ENCODE assay signal across 13 mouse cellular contexts in genomic region chr15:59802276-59802675, GRCm38 (mm10).
"Had no signal": no experiment of that assay in that cellular context is flagged by ENCODE, and none has a peak within 500 bp of the region (broad histone marks: within the 10 kb centered on the region; RNA-seq: fewer than 3 reads in every experiment).

No protein-coding gene starts in this region.

- DNase-seq: kidney, adult 11 months; kidney, adult 8-10 months; kidney, postnatal 10 days; kidney, postnatal 36 days; layer of hippocampus, postnatal 36 days; left cerebral cortex, postnatal 4 days; liver, postnatal 0 days; retina, postnatal 1 day; right cerebral cortex, postnatal 25 days; spleen, adult 18-20 months; thymus, adult 18-20 months; thymus, postnatal 36 days had no signal

- ATAC-seq: liver, postnatal 0 days; midbrain, embryonic 15.5 days had no signal
